Mouse (Mus musculus) liver, embryonic 14.5 days (tissue): ENCODE measurements around the gene Hmgb1.

Source experiments
- CTCF ChIP-seq: IDR thresholded peaks from 2 replicates; pipeline ENCODE4 v1.5.1; 2016; ENCODE audit warnings: antibody characterized with exemption, low read depth, control low read depth
- EP300 ChIP-seq: IDR thresholded peaks from 2 replicates; pipeline ENCODE4 v1.6.1; 2016; ENCODE audit warnings: antibody characterized with exemption, low read depth

DNA sequence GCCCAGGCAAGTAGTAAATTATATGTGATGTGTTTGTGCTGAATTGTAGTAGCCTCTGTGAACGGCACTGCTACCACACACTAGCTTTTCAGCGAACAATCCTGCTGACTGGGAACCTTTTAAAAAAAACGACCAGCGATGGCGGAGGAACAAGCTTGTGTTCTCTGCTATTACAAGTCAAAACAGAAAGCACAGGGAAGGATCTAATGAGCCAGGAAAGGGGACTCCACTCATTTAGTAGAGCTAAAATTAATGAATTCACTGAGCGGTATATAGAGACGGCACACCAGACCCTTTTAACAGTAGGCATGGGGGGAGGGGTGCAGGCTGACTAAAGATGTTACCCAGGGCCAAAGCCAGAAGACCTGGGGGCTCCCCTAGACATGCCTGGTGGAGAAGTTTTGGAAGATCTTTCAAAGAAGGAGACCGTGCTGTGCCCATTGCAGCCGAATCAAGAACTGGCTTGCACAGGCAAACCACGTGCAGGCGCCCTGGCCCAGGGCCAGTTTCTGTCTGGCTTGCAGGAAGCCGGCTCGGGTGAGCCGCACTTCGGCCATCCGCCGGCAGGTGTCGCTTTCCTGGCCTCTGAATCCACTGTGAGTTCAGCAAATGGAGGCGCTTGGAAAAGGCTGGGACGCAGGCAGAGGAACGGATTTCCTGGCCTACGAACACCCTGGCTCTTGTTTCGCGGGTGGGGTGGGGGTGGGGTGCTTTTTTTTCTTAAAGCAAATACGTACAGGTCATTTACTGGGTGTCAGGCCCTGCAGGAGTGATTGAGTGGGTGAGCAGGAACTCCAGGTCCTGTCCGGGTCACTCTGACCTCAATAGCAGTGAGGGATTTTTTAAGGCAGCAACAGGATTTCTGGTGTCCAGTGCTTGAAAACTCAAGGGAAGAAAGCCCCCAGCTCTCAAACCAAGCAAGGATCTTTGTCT lies 177.7 kb downstream of the Hmgb1 start:
- no peak; the same call in 1 of the 2 replicates for TF ChIP-seq EP300
- peak; percentile 97 for TF ChIP-seq CTCF
